Mouse (Mus musculus): ENCODE measurements at regions not wholly inside any gene's neighbourhood (a gene's known extent, or its start where the extent isn't known, plus 50 kb on each side); places are given as distances from the start of the nearest gene placed in this dataset.

- TF ChIP-seq CTCF (IDR thresholded peaks at IDR 0.05; ENCODE audit: extremely low read depth, insufficient read depth, insufficient read length, insufficient replicate concordance) = no peak
- no peak for TF ChIP-seq POLR2A (IDR thresholded peaks at IDR 0.05; ENCODE audit: low read depth, low read length)
Observed at GRCm38 (mm10) chr19:60325112-60325511, 98.6 kb upstream of the Fam204a start.

Data from spleen, adult 2 months (tissue).